Comparison of ENCODE assay signal across 8 mouse cellular contexts in genomic region chr3:108209536-108209935, GRCm38 (mm10). TPM values are rescaled to one million over a fixed set of nuclear protein-coding genes. Genes with fewer than 3 reads are reported as not detected.
DNase-seq lines count a peak whose midpoint lies in the region; ATAC-seq and TF ChIP-seq lines count a peak whose summit lies in the region.

No protein-coding gene starts in this region.

- peaks cover 30% of the 10 kb centered on the region for H3K4me1 ChIP-seq in heart, embryonic 13.5 days
- peaks cover 41% of the 10 kb centered on the region for H3K4me1 ChIP-seq in G1E (ENCODE audit: insufficient read depth, low read depth, low read length)
- H3K4me1 ChIP-seq in hindbrain, embryonic 10.5 days (replicated peaks) = peaks cover 31% of the 10 kb centered on the region
- H3K4me1 ChIP-seq in midbrain, embryonic 12.5 days = peaks cover 26% of the 10 kb centered on the region

- peak overlapping the region; percentile 91; the same call in 1 of the 2 replicates for H3K27ac ChIP-seq in heart, embryonic 13.5 days (replicated peaks)
- peak overlapping the region; percentile 99 for H3K27ac ChIP-seq in hindbrain, embryonic 10.5 days
- H3K27ac ChIP-seq in midbrain, embryonic 12.5 days (replicated peaks) = peak overlapping the region; percentile 95

- 12% methylated on average over 8 of the region's 8 CpGs for WGBS in heart, embryonic 13.5 days
- 11% methylated on average over 8 of the region's 8 CpGs for WGBS in hindbrain, embryonic 10.5 days
- WGBS in midbrain, embryonic 12.5 days = 11% methylated on average over 8 of the region's 8 CpGs

- peak overlapping the region; percentile 90 for H3K4me2 ChIP-seq in heart, embryonic 13.5 days
- H3K4me2 ChIP-seq in midbrain, embryonic 12.5 days (replicated peaks) = peak overlapping the region; percentile 88

- peak overlapping the region; percentile 89 for H3K9ac ChIP-seq in heart, embryonic 13.5 days
- peak overlapping the region; percentile 80 for H3K9ac ChIP-seq in midbrain, embryonic 12.5 days (replicated peaks)

- peak overlapping the region; percentile 74 for H3K4me3 ChIP-seq in heart, embryonic 13.5 days
- H3K4me3 ChIP-seq in G1E (ENCODE audit: low read depth, low read length) = peak overlapping the region; percentile 77
- H3K4me3 ChIP-seq in hindbrain, embryonic 10.5 days = peak overlapping the region; percentile 76
- H3K4me3 ChIP-seq in midbrain, embryonic 12.5 days = peak overlapping the region; percentile 72

- TF ChIP-seq CTCF in G1E (IDR thresholded peaks at IDR 0.05; ENCODE audit: low read depth, low read length) = no peak

- intact Hi-C loops in heart, postnatal 14 days (cut with DNase I) = no loop called here

- H3K9me3 ChIP-seq in heart, embryonic 13.5 days = no peaks in the 10 kb centered on the region
- H3K9me3 ChIP-seq in G1E (replicated peaks) = no peaks in the 10 kb centered on the region
- no peaks in the 10 kb centered on the region for H3K9me3 ChIP-seq in hindbrain, embryonic 10.5 days
- H3K9me3 ChIP-seq in midbrain, embryonic 12.5 days = no peaks in the 10 kb centered on the region

- no peak for DNase-seq in heart, postnatal 14 days
- DNase-seq in G1E (ENCODE audit: low spot score) = no peak
- DNase-seq in hindbrain, embryonic 10.5 days (ENCODE audit: low spot score) = no peak
- DNase-seq in spleen, postnatal 14 days (ENCODE audit: low spot score in 2 of 2) = no peak
- DNase-seq in ovary, postnatal 14 days (ENCODE audit: low spot score) = no peak
- no peak for DNase-seq in spleen, postnatal 10 days (ENCODE audit: low spot score in 2 of 2)

- peaks cover 38% of the 10 kb centered on the region for H3K36me3 ChIP-seq in heart, embryonic 13.5 days
- peaks cover 44% of the 10 kb centered on the region for H3K36me3 ChIP-seq in G1E (replicated peaks)
- peaks cover 40% of the 10 kb centered on the region for H3K36me3 ChIP-seq in hindbrain, embryonic 10.5 days
- peaks cover 37% of the 10 kb centered on the region for H3K36me3 ChIP-seq in midbrain, embryonic 12.5 days

- ATAC-seq in heart, embryonic 13.5 days (ENCODE audit: extremely low read depth, insufficient number of reproducible peaks, low FRiP score, low TSS enrichment) = no peak
- ATAC-seq in G1E (ENCODE audit: extremely low read depth, insufficient number of reproducible peaks, low FRiP score, poor library complexity, severe bottlenecking) = no peak
- ATAC-seq in midbrain, embryonic 12.5 days (ENCODE audit: low FRiP score, low read depth) = peak; percentile 6

- peaks cover 22% of the 10 kb centered on the region for H3K27me3 ChIP-seq in heart, embryonic 13.5 days (replicated peaks)
- no peaks in the 10 kb centered on the region; the same call in 1 of the 2 replicates for H3K27me3 ChIP-seq in G1E (ENCODE audit: insufficient read depth, low read length)
- no peaks in the 10 kb centered on the region for H3K27me3 ChIP-seq in hindbrain, embryonic 10.5 days (ENCODE audit: insufficient read depth, poor library complexity, severe bottlenecking)
- peaks cover 7% of the 10 kb centered on the region; the same call in 1 of the 2 replicates for H3K27me3 ChIP-seq in midbrain, embryonic 12.5 days

RNA-seq across cellular contexts. Expression of gene Atxn7l2, which starts 1.2 kb away (rescaled TPM):
- polyA plus RNA-seq in heart, embryonic 13.5 days (2015; fragmentation: Nextera tagmentation; extraction: Ambion mirVana) = 7.5 and 8.7 TPM in 2 replicates
- total RNA-seq in heart, postnatal 14 days (2021) = 1 to 10 TPM; 2.9 to 3.0 TPM
- total RNA-seq in G1E (2014; fragmentation: Nextera tagmentation) = 8.0 and 8.6 TPM in 2 replicates
- 2.1 and 2.7 TPM in 2 replicates for total RNA-seq in G1E (2017)
- polyA plus RNA-seq in G1E (2012) = 17.0 and 19.7 TPM in 2 replicates
- polyA plus RNA-seq in hindbrain, embryonic 10.5 days (2016; fragmentation: Nextera tagmentation; extraction: Ambion mirVana) = 24.2 and 26.8 TPM in 2 replicates
- polyA plus RNA-seq in midbrain, embryonic 12.5 days (2016; fragmentation: Nextera tagmentation; extraction: Ambion mirVana) = 28.9 and 29.8 TPM in 2 replicates

RNA-seq across cellular contexts. Expression of gene Cyb561d1, which starts 8.5 kb away (rescaled TPM):
- 2.3 and 3.1 TPM in 2 replicates for polyA plus RNA-seq in heart, embryonic 13.5 days (2015; fragmentation: Nextera tagmentation; extraction: Ambion mirVana)
- 1 to 10 TPM; 5.0 to 5.1 TPM for total RNA-seq in heart, postnatal 14 days (2021)
- 2.9 and 3.9 TPM in 2 replicates for total RNA-seq in G1E (2014; fragmentation: Nextera tagmentation)
- total RNA-seq in G1E (2017) = 6.3 and 6.6 TPM in 2 replicates
- 2.9 and 3.4 TPM in 2 replicates for polyA plus RNA-seq in G1E (2012)
- 5.2 TPM in 2 replicates for polyA plus RNA-seq in hindbrain, embryonic 10.5 days (2016; fragmentation: Nextera tagmentation; extraction: Ambion mirVana)
- 5.6 TPM in 2 replicates for polyA plus RNA-seq in midbrain, embryonic 12.5 days (2016; fragmentation: Nextera tagmentation; extraction: Ambion mirVana)

RNA-seq across cellular contexts. Expression of gene Sypl2, which starts 16.9 kb away (rescaled TPM):
- 2.4 and 3.2 TPM in 2 replicates for polyA plus RNA-seq in heart, embryonic 13.5 days (2015; fragmentation: Nextera tagmentation; extraction: Ambion mirVana)
- total RNA-seq in heart, postnatal 14 days (2021) = under 1 TPM; 0.36 to 0.46 TPM
- total RNA-seq in G1E (2014; fragmentation: Nextera tagmentation) (not detected in 2 replicates), G1E (2017) (0.06 and 0.11 TPM in 2 replicates)
- not detected in 2 replicates for polyA plus RNA-seq in G1E (2012)
- polyA plus RNA-seq in hindbrain, embryonic 10.5 days (2016; fragmentation: Nextera tagmentation; extraction: Ambion mirVana) = 1.0 TPM in 2 replicates
- 1.3 and 2.0 TPM in 2 replicates for polyA plus RNA-seq in midbrain, embryonic 12.5 days (2016; fragmentation: Nextera tagmentation; extraction: Ambion mirVana)

RNA-seq across cellular contexts. Expression of gene Amigo1, which starts 23.4 kb away (rescaled TPM):
- polyA plus RNA-seq in heart, embryonic 13.5 days (2015; fragmentation: Nextera tagmentation; extraction: Ambion mirVana) = 2.6 and 2.8 TPM in 2 replicates
- total RNA-seq in heart, postnatal 14 days (2021) = 10 to 100 TPM in 1 of 2 experiments, 1 to 10 TPM in 1; 9.0 to 10.1 TPM
- total RNA-seq in G1E (2014; fragmentation: Nextera tagmentation) (0.29 and 0.98 TPM in 2 replicates), G1E (2017) (0.66 and 0.99 TPM in 2 replicates)
- 0.46 and 0.51 TPM in 2 replicates for polyA plus RNA-seq in G1E (2012)
- polyA plus RNA-seq in hindbrain, embryonic 10.5 days (2016; fragmentation: Nextera tagmentation; extraction: Ambion mirVana) = 5.8 and 6.2 TPM in 2 replicates
- polyA plus RNA-seq in midbrain, embryonic 12.5 days (2016; fragmentation: Nextera tagmentation; extraction: Ambion mirVana) = 7.5 and 9.3 TPM in 2 replicates

RNA-seq across cellular contexts. Expression of gene Psma5, which starts 47.2 kb away (rescaled TPM):
- 213 and 243 TPM in 2 replicates for polyA plus RNA-seq in heart, embryonic 13.5 days (2015; fragmentation: Nextera tagmentation; extraction: Ambion mirVana)
- 10 to 100 TPM; 58.9 to 62.4 TPM for total RNA-seq in heart, postnatal 14 days (2021)
- total RNA-seq in G1E (2014; fragmentation: Nextera tagmentation) = 57.5 and 59.5 TPM in 2 replicates
- total RNA-seq in G1E (2017) = 297 and 331 TPM in 2 replicates
- 3.8 and 4.9 TPM in 2 replicates for polyA plus RNA-seq in G1E (2012)
- 296 and 335 TPM in 2 replicates for polyA plus RNA-seq in hindbrain, embryonic 10.5 days (2016; fragmentation: Nextera tagmentation; extraction: Ambion mirVana)
- 220 and 232 TPM in 2 replicates for polyA plus RNA-seq in midbrain, embryonic 12.5 days (2016; fragmentation: Nextera tagmentation; extraction: Ambion mirVana)
